Comparison of ENCODE assay signal across 21 mouse cellular contexts in genomic region chr11:79760533-79760932, GRCm38 (mm10).
DNase-seq lines count a peak whose midpoint lies in the region; ATAC-seq and TF ChIP-seq lines count a peak whose summit lies in the region.
"Had no signal": no experiment of that assay in that cellular context is flagged by ENCODE, and none has a peak within 500 bp of the region (broad histone marks: within the 10 kb centered on the region; RNA-seq: fewer than 3 reads in every experiment).

No protein-coding gene starts in this region.

- no peak for TF ChIP-seq EP300 in stomach, postnatal 0 days (optimal IDR thresholded peaks at IDR 0.05)

- no peak overlapping the region for H3K4me2 ChIP-seq in midbrain, embryonic 11.5 days
- no peak overlapping the region for H3K4me2 ChIP-seq in midbrain, embryonic 14.5 days (ENCODE audit: low read length)
- no peak overlapping the region for H3K4me2 ChIP-seq in stomach, postnatal 0 days (replicated peaks; ENCODE audit: low read depth)
- H3K4me2 ChIP-seq: embryonic facial prominence, embryonic 13.5 days; forebrain, embryonic 13.5 days; hindbrain, embryonic 13.5 days had no signal

- no peak for ATAC-seq in midbrain, embryonic 11.5 days (ENCODE audit: low FRiP score)
- no peak for ATAC-seq in midbrain, embryonic 14.5 days (ENCODE audit: low FRiP score, low TSS enrichment)
- ATAC-seq in stomach, postnatal 0 days (ENCODE audit: low FRiP score, low TSS enrichment): no peak
- ATAC-seq: activated CD4-positive, CD25-positive, alpha-beta regulatory T cell, adult 4 months; forebrain, embryonic 13.5 days had no signal

- DNase-seq in heart, adult 11 months: peak; percentile 42
- no peak for DNase-seq in heart, embryonic 10.5 days (ENCODE audit: low spot score)
- DNase-seq in layer of hippocampus, adult 2 months (ENCODE audit: low spot score in 2 of 2): no peak
- no peak for DNase-seq in layer of hippocampus, adult 9-11 months
- peak; percentile 45 for DNase-seq in midbrain, embryonic 11.5 days (ENCODE audit: low spot score, missing footprints)
- DNase-seq in midbrain, embryonic 14.5 days: no peak
- no peak for DNase-seq in stomach, postnatal 0 days (ENCODE audit: low spot score)
- DNase-seq in urinary bladder, adult 2 months (ENCODE audit: low spot score): no peak
- DNase-seq: adrenal gland, postnatal 14 days; cerebellum, adult 18-20 months; cerebellum, adult 9-11 months; cerebellum, postnatal 36 days; gastrocnemius, postnatal 25 days; heart, postnatal 10 days; heart, postnatal 4 days had no signal

- H3K4me3 ChIP-seq in heart, embryonic 10.5 days: no peak overlapping the region
- H3K4me3 ChIP-seq in layer of hippocampus, adult 2 months: no peak overlapping the region
- no peak overlapping the region for H3K4me3 ChIP-seq in midbrain, embryonic 11.5 days (ENCODE audit: low read depth, low read length)
- no peak overlapping the region for H3K4me3 ChIP-seq in midbrain, embryonic 14.5 days (replicated peaks; ENCODE audit: low read depth, low read length)
- no peak overlapping the region for H3K4me3 ChIP-seq in stomach, postnatal 0 days (ENCODE audit: low read depth, low read length)
- H3K4me3 ChIP-seq: embryonic facial prominence, embryonic 13.5 days; forebrain, embryonic 13.5 days; gastrocnemius, adult 2 months; hindbrain, embryonic 13.5 days had no signal

- H3K36me3 ChIP-seq in heart, embryonic 10.5 days: no peaks in the 10 kb centered on the region
- H3K36me3 ChIP-seq in midbrain, embryonic 11.5 days (ENCODE audit: control insufficient read depth, insufficient read depth, low read length): no peaks in the 10 kb centered on the region
- H3K36me3 ChIP-seq in midbrain, embryonic 14.5 days (ENCODE audit: control insufficient read depth, insufficient read depth, low read length): no peaks in the 10 kb centered on the region
- H3K36me3 ChIP-seq in stomach, postnatal 0 days (ENCODE audit: control insufficient read depth, insufficient read depth, low read length): no peaks in the 10 kb centered on the region
- H3K36me3 ChIP-seq: embryonic facial prominence, embryonic 13.5 days; G1E; hindbrain, embryonic 13.5 days had no signal

- no peaks in the 10 kb centered on the region; the same call in 1 of the 2 replicates for H3K4me1 ChIP-seq in heart, embryonic 10.5 days
- no peaks in the 10 kb centered on the region for H3K4me1 ChIP-seq in midbrain, embryonic 11.5 days (ENCODE audit: control insufficient read depth, insufficient read depth, low read length)
- H3K4me1 ChIP-seq in midbrain, embryonic 14.5 days (ENCODE audit: control insufficient read depth, insufficient read depth, low read length): no peaks in the 10 kb centered on the region
- H3K4me1 ChIP-seq in stomach, postnatal 0 days (replicated peaks; ENCODE audit: control insufficient read depth, insufficient read depth): no peaks in the 10 kb centered on the region
- H3K4me1 ChIP-seq: embryonic facial prominence, embryonic 13.5 days; forebrain, embryonic 13.5 days had no signal

- WGBS in heart, embryonic 10.5 days: 85% methylated on average over 4 of the region's 4 CpGs
- WGBS in midbrain, embryonic 11.5 days: 86% methylated on average over 4 of the region's 4 CpGs
- 85% methylated on average over 4 of the region's 4 CpGs for WGBS in midbrain, embryonic 14.5 days
- 86% methylated on average over 4 of the region's 4 CpGs for WGBS in stomach, postnatal 0 days

- H3K27me3 ChIP-seq in heart, embryonic 10.5 days (ENCODE audit: insufficient read depth, poor library complexity, severe bottlenecking): 0 out of 2 replicates have a peak, but pooled peaks cover 11% of the 10 kb centered on the region
- no peaks in the 10 kb centered on the region for H3K27me3 ChIP-seq in midbrain, embryonic 11.5 days (ENCODE audit: control insufficient read depth, insufficient read depth, low read length)
- H3K27me3 ChIP-seq in midbrain, embryonic 14.5 days (ENCODE audit: control insufficient read depth, insufficient read depth, low read length): no peaks in the 10 kb centered on the region
- H3K27me3 ChIP-seq in stomach, postnatal 0 days (ENCODE audit: control insufficient read depth, insufficient read depth, low read length): no peaks in the 10 kb centered on the region
- H3K27me3 ChIP-seq: embryonic facial prominence, embryonic 13.5 days; forebrain, embryonic 13.5 days; hindbrain, embryonic 13.5 days had no signal

- H3K9ac ChIP-seq in midbrain, embryonic 11.5 days (ENCODE audit: low read length): no peak overlapping the region
- no peak overlapping the region for H3K9ac ChIP-seq in midbrain, embryonic 14.5 days (replicated peaks; ENCODE audit: low read length)
- no peak overlapping the region for H3K9ac ChIP-seq in stomach, postnatal 0 days (ENCODE audit: low read length)
- H3K9ac ChIP-seq: embryonic facial prominence, embryonic 13.5 days; forebrain, embryonic 13.5 days; hindbrain, embryonic 13.5 days had no signal

- H3K9me3 ChIP-seq in heart, embryonic 10.5 days: no peaks in the 10 kb centered on the region
- H3K9me3 ChIP-seq in midbrain, embryonic 11.5 days (ENCODE audit: control insufficient read depth, low read length): no peaks in the 10 kb centered on the region
- no peaks in the 10 kb centered on the region for H3K9me3 ChIP-seq in midbrain, embryonic 14.5 days (ENCODE audit: control insufficient read depth, low read length)
- no peaks in the 10 kb centered on the region for H3K9me3 ChIP-seq in stomach, postnatal 0 days (ENCODE audit: control insufficient read depth, low read length)
- H3K9me3 ChIP-seq: embryonic facial prominence, embryonic 13.5 days; forebrain, embryonic 13.5 days; G1E; hindbrain, embryonic 13.5 days had no signal

- 0 out of 2 replicates have a peak, but pooled peaks have one; percentile 25 for TF ChIP-seq CTCF in layer of hippocampus, adult 2 months (conservative IDR thresholded peaks at IDR 0.05)
- TF ChIP-seq CTCF in stomach, postnatal 0 days (IDR thresholded peaks at IDR 0.05; ENCODE audit: low read depth): peak; percentile 44

- no peak overlapping the region for H3K27ac ChIP-seq in heart, embryonic 10.5 days
- H3K27ac ChIP-seq in layer of hippocampus, adult 2 months: no peak overlapping the region
- H3K27ac ChIP-seq in midbrain, embryonic 11.5 days (ENCODE audit: low read depth, low read length): no peak overlapping the region
- H3K27ac ChIP-seq in midbrain, embryonic 14.5 days (replicated peaks; ENCODE audit: low read depth, low read length): no peak overlapping the region
- H3K27ac ChIP-seq in stomach, postnatal 0 days (replicated peaks): no peak overlapping the region
- H3K27ac ChIP-seq: embryonic facial prominence, embryonic 13.5 days; forebrain, embryonic 13.5 days; gastrocnemius, adult 2 months; hindbrain, embryonic 13.5 days had no signal

Comparison
In these comparisons a context has a peak if more than half of its experiments do, and no peak if none do; other contexts are left out.
1. DNase-seq: peak in heart, adult 11 months (single experiment) and midbrain, embryonic 11.5 days (single experiment); none in heart, embryonic 10.5 days (single experiment), layer of hippocampus, adult 2 months (0 of 2), layer of hippocampus, adult 9-11 months (single experiment), midbrain, embryonic 14.5 days (single experiment), stomach, postnatal 0 days (single experiment) and urinary bladder, adult 2 months (single experiment).